Mouse (Mus musculus) embryonic fibroblast, embryonic 13.5 days (primary cell): Measurements from ENCODE around the gene Nat8. TPM values are rescaled to one million over a fixed set of nuclear protein-coding genes. Genes with fewer than 3 reads are reported as not detected.
"Not testable (repeated sequence)": the region's sequence is repeated elsewhere in the genome, so short reads cannot be mapped to it uniquely, and the experiment has no call there.

Experiments used
- H3K27ac ChIP-seq: 2 replicates; pipeline ENCODE4 v1.5.1; 2012; ENCODE audit warnings: low read length, control low read depth, inconsistent platforms; ENCODE audit not compliant: insufficient read depth
- H3K4me1 ChIP-seq: 2 replicates; pipeline ENCODE4 v1.6.1; 2011; ENCODE audit warnings: low read length; ENCODE audit not compliant: control insufficient read depth, insufficient read depth
- H3K4me3 ChIP-seq: 2 replicates; pipeline ENCODE4 v1.5.1; 2011; ENCODE audit warnings: mild to moderate bottlenecking, control low read depth, low read length; ENCODE audit not compliant: insufficient read depth
- CTCF ChIP-seq: IDR thresholded peaks from 2 replicates; pipeline ENCODE4 v1.5.1; 2011; ENCODE audit warnings: mild to moderate bottlenecking, control low read depth, low read length, moderate library complexity, borderline replicate concordance; ENCODE audit not compliant: insufficient read depth
- POLR2A ChIP-seq: IDR thresholded peaks from 2 replicates; pipeline ENCODE4 v1.6.1; 2011; ENCODE audit warnings: low read depth, mild to moderate bottlenecking, control low read depth, low read length, moderate library complexity
- polyA plus RNA-seq: library from polyadenylated mRNA; stranded (reverse); fragments of >200 nt; gene quantifications from 2 replicates; pipeline ENCODE4 v1.2.4, GENCODE M21; 2011; ENCODE audit warnings: low read depth; ENCODE audit not compliant: missing spikeins, insufficient read length

Nat8 gene
- polyA plus RNA-seq, 1 experiment = not detected

- no peak overlapping the region for H3K27ac ChIP-seq
- H3K4me3 ChIP-seq = no peak overlapping the region
- TF ChIP-seq CTCF (no peak), POLR2A (no peak)
- no peaks in the 10 kb centered on the region for H3K4me1 ChIP-seq
Measured at GRCm38 (mm10) chr6:85856194-85856678, 24.4 kb upstream of the Nat8 start.

- TF ChIP-seq POLR2A (no peak), CTCF (no peak)
- no peak overlapping the region for H3K27ac ChIP-seq
Measured at GRCm38 (mm10) chr6:85853481-85853880, 21.6 kb upstream of the Nat8 start.

GRCm38 (mm10) chr6:85851062-85851773, 19.3 kb upstream of the Nat8 start:
- Histone ChIP-seq H3K4me1 (no peaks in the 10 kb centered on the region), H3K27ac (no peak overlapping the region), H3K4me3 (no peak overlapping the region)
- TF ChIP-seq POLR2A = no peak
- no peak for TF ChIP-seq CTCF

More at GRCm38 (mm10) chr6:85853481-85853880, 21.6 kb upstream of the Nat8 start:
- Histone ChIP-seq H3K4me1 (no peaks in the 10 kb centered on the region), H3K4me3 (no peak overlapping the region)

GRCm38 (mm10) chr6:85849240-85849639, 17.4 kb upstream of the Nat8 start:
- H3K27ac ChIP-seq = no peak overlapping the region
- TF ChIP-seq POLR2A (no peak), CTCF (no peak)
- H3K4me3 ChIP-seq = no peak overlapping the region
- no peaks in the 10 kb centered on the region for H3K4me1 ChIP-seq

GRCm38 (mm10) chr6:85848140-85848539, 16.3 kb upstream of the Nat8 start:
- no peak overlapping the region for H3K27ac ChIP-seq
- no peak overlapping the region for H3K4me3 ChIP-seq
- no peak for TF ChIP-seq POLR2A
- TF ChIP-seq CTCF = no peak
- H3K4me1 ChIP-seq = no peaks in the 10 kb centered on the region

- TF ChIP-seq POLR2A (no peak), CTCF (no peak)
Measured at GRCm38 (mm10) chr6:85846921-85847320, 15.0 kb upstream of the Nat8 start.

GRCm38 (mm10) chr6:85843677-85844458, 12.0 kb upstream of the Nat8 start:
- H3K27ac ChIP-seq, H3K4me3 ChIP-seq, H3K4me1 ChIP-seq: not testable (repeated sequence)

More at GRCm38 (mm10) chr6:85846921-85847320, 15.0 kb upstream of the Nat8 start:
- H3K27ac ChIP-seq = no peak overlapping the region
- no peak overlapping the region for H3K4me3 ChIP-seq
- H3K4me1 ChIP-seq = no peaks in the 10 kb centered on the region

GRCm38 (mm10) chr6:85839982-85840381, 8.1 kb upstream of the Nat8 start:
- Histone ChIP-seq H3K4me3 (no peak overlapping the region), H3K4me1 (no peaks in the 10 kb centered on the region), H3K27ac (no peak overlapping the region)
- TF ChIP-seq POLR2A (no peak), CTCF (no peak)

- Histone ChIP-seq H3K4me1 (no peaks in the 10 kb centered on the region), H3K27ac (no peak overlapping the region), H3K4me3 (no peak overlapping the region)
- no peak for TF ChIP-seq CTCF
Measured at GRCm38 (mm10) chr6:85838674-85839073, 6.8 kb upstream of the Nat8 start.

- H3K4me3 ChIP-seq, H3K27ac ChIP-seq, H3K4me1 ChIP-seq: not testable (repeated sequence)
Measured at GRCm38 (mm10) chr6:85837307-85837706, 5.4 kb upstream of the Nat8 start.

- H3K27ac ChIP-seq, H3K4me1 ChIP-seq, H3K4me3 ChIP-seq: not testable (repeated sequence)
Measured at GRCm38 (mm10) chr6:85836827-85837226, 4.9 kb upstream of the Nat8 start.

- H3K4me1 ChIP-seq, H3K27ac ChIP-seq, H3K4me3 ChIP-seq: not testable (repeated sequence)
Measured at GRCm38 (mm10) chr6:85836098-85836497, 4.2 kb upstream of the Nat8 start.

GRCm38 (mm10) chr6:85835104-85835503, 3.2 kb upstream of the Nat8 start:
- H3K4me3 ChIP-seq, H3K4me1 ChIP-seq, H3K27ac ChIP-seq: not testable (repeated sequence)

GRCm38 (mm10) chr6:85834504-85835100, 2.7 kb upstream of the Nat8 start:
- H3K27ac ChIP-seq, H3K4me1 ChIP-seq, H3K4me3 ChIP-seq: not testable (repeated sequence)
